Mouse (Mus musculus) thymus, postnatal 10 days (tissue): ENCODE measurements at regions not wholly inside any gene's neighbourhood (a gene's known extent, or its start where the extent isn't known, plus 50 kb on each side); places are given as distances from the start of the nearest gene placed in this dataset.

ENCODE experiments used
- DNase-seq, 2 experiments: peaks; one replicate each; pipeline ENCODE4 v3.0.0; 2021; ENCODE audit warnings: low spot score in 2 of 2

DNA sequence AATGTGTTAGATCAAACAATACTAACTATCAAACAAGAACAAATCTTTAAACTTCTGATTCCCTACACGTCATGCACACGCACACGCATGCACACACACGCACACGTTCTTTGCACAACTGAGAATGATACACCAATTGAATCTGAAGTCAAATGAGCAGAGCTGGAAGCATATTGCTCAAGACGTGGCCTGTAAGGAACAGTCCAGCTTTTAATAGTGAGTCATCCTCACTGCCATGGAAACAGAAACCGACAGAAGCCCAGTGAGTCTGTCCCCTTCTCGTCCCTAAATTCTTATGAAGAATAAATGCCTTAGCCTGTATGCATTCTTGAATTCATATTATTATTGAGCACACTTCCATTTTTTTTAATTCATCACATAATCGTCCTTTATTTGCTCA lies 75.7 kb upstream of the Magi3 start:
- DNase-seq, result no peak

DNA sequence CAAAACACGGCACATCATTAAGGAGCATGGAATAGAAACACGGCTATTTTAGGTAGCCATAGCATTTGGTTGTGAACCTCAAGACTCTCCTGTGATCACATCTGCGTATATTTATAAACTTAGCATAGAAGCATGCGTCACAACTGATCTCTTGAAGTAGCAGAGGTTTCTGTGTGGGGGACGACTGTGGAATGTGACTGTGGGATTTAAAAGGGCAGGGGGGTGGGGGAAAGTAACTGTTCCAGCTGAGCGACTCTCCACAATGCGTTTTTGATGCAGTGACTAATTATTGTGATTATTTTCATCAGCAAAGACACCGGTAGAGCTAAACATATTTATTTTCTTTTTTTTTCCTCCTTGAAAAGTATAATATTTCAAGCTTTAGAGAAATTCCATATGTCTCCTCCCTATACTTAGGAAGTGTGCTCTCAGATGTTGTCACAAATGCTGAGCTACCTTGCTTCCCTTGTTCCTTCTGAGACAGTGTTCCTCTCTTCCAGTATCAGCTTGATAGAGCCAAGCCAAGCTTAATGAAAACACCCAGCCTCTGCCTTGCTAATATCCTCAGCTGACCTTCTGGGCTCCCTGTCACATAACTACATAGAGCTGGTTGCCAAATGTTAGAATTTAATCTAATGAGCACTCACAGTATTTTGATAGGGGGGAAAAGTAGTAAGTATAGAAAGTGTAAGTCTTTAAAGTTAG lies 75.0 kb upstream of the Magi3 start:
- no peak for DNase-seq

DNA sequence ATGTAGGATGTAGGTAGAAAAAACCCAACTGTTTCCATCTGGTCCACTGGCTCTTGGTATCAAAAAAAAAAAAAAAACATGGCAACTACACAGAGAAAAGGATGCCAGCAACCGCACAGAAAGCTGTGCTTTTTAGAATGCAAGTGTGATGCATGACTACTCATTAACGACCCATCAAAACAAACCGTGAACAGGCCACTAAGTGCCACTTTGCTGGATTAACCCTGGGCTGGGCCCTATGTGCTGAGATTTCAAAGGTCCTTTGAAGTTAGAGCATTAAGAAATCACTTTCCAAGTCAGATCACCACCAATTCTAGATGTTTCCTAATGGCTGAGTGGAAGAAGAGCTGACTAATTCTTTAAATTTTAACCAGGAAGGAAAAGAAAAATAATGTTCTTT lies 73.7 kb upstream of the Magi3 start:
- no peak for DNase-seq

DNA sequence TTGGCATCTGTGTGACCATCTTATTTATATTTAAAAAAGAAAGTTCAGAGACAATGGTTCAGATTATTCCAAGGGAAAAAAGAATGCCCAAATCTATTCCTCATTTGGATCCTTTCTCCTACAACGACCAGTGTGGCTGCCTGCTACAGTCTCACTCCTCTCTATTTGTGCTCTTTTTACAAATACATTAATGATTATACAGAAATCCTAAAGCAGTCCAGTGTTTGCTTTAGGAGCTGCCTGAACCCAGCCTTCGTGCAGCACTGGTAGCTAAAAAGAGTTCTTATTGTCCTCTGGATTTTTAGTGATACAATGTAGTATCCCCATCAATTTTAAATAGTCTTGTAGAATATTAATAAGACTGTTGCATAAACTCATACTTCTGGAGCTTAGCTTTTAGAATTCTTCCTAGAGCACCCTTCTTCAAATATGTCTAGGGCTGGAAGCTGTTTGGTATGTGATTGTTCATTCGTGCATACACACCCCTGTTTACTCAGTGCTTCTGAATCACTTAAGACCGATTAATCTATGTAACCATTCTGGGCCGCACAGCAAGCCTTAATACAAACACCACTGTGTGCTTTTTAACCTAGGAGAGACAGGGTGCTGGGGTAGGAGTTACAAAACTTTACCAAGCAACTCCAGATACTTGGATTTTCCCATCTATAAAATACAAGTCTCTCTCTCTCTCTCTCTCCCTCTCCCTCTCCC lies 69.0 kb upstream of the Magi3 start:
- no peak for DNase-seq

DNA sequence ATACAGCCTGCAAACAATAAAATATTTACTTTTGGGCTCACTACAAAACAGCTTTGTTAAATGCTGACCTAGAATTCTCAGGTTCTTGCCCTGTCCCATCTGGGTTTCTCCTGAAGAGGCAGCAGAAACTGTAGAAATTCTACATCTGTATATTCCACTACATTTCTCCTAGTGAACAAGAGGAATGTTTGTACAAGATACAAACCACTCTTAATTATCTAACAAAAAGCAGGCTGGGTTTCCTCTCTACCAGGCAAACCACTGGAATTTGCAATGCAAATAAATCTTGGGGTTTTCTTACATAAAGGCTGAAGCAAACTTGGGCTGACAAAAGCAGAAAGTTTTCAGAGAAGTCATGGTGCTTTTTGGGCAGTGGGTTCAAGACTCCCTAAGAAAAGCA lies 67.7 kb upstream of the Magi3 start:
- no peak for DNase-seq

DNA sequence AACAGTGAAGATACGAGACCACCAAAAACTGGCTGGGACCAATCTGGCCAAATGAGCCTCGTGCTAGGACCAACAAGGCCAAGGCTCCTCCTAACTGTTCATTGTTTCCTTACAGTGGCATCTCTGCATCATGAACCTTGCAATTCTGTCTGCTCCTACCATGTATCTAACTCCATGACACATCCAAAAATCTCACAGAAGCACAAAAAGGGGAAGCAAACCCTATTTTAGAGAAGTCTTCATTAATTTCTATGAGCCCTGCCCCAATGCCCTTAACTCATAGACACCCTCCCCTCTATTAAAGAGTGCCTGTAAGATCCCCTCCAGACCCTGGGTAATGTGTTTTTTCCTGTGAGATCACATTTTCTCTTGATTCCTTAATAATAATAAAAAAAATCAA lies 64.8 kb upstream of the Magi3 start:
- DNase-seq, result no peak

DNA sequence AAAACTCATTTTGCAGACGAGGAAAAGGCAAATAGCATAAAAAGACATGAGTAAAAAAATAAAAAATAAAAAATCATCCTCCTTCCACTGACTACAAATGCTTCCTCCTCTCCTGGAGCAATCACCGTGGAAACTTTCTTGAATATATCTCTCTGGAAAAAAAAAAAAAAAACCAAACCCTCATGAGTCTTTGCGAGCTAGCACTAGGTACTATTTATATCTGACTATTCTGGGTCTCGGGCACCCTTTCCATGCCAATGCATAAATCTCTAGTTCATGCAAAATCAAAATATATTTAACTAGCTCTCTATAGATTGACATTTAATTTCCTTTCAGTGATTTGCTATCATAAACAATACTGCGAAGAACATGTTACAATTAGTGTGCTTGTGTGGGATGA lies 63.7 kb upstream of the Magi3 start:
- no peak for DNase-seq

DNA sequence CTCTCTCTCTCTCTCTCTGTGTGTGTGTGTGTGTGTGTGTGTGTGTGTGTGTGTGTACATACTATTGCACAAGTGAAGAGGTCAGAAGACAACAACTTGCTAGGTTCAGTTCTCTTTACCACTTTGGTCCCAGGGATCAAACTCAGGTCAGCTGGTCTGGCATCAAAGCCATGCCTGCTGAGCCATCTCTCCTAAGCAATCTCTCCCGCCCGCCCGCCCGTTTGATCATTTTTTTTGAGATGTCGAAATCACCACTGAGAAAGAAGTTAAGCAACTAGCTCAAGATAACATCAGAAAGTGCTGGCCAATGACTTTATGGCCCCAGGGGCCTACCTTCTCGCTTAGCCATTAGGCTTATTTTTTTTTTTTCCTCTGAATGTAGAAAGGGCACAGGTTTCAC lies 59.3 kb upstream of the Magi3 start:
- no peak for DNase-seq

DNA sequence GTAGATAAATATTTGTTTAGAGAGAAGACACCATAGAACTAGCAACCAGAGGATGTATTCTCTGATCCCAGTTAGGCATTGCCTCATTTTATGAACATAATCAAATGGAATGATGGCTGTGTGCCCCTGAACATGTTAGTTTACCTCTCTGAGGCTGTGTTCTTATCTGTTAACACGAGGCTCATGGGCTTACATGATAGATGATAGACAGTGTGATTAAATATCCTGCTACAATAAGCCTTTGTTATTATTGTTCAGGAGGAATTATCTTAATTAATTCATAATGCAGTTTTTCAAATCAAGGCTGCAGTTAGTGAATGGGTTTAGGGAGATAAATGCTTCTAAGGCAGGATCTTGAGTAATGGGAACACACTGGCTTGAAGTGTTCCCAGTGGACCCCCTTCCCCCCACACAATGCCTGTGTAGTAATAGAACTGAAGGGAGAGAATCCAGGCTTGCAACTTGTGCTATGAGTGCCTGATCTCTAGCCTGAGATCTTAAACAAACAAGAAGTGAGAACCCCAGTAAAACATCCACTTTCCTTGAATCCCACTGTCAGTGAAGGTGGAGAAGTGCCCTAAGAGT lies 54.6 kb upstream of the Magi3 start:
- DNase-seq, result no peak

DNA sequence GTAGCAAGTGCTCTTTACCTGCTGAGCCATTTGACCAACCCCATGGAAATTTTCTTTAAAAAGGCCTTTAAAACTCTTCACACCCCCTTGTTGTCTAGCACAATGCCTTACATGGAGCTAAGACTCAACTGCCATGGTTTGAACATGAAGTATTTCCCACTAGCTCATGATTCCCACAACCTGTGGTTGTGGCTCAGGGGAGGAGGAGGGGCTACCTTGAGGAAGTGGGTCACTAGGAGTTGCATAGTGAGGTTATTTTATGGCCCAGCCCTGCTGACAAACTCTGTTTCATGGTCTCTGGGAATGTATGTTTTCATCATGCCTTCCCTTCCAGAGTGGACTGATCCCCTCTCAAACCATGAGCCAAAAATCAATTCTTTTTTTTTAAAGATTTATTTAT lies 53.9 kb upstream of the Magi3 start:
- DNase-seq, result no peak
